Mouse (Mus musculus): ENCODE data around the gene Hoxa4.
A peak's percentile ranks its signal among the peaks of the same experiment; 100 is the strongest.

The Hoxa4 gene

GRCm38 (mm10) chr6:52163366-52164031, 28.1 kb downstream of the Hoxa4 start:
- DNase-seq: no peak

GRCm38 (mm10) chr6:52162611-52163365, 28.8 kb downstream of the Hoxa4 start:
- no peak for DNase-seq

DNA sequence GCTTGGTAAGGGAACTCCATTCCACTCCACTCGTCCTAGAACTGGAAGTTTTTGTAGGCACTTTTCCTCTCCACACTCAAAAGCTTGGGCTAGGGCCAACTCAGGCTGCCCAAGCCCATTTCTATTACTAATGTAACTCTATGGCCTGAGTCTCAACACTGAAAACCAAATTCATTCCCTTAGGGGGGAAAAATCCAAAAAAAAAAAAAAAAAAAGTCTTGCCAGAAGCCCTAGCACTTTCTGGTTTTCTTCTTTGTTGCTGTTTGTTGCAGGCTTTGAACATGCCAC, 29.5 kb downstream of the Hoxa4 start:
- no peak for DNase-seq

- DNase-seq: no peak
These were observed 30.0 kb downstream of the Hoxa4 start for GRCm38 (mm10) chr6:52161336-52162092.

DNA sequence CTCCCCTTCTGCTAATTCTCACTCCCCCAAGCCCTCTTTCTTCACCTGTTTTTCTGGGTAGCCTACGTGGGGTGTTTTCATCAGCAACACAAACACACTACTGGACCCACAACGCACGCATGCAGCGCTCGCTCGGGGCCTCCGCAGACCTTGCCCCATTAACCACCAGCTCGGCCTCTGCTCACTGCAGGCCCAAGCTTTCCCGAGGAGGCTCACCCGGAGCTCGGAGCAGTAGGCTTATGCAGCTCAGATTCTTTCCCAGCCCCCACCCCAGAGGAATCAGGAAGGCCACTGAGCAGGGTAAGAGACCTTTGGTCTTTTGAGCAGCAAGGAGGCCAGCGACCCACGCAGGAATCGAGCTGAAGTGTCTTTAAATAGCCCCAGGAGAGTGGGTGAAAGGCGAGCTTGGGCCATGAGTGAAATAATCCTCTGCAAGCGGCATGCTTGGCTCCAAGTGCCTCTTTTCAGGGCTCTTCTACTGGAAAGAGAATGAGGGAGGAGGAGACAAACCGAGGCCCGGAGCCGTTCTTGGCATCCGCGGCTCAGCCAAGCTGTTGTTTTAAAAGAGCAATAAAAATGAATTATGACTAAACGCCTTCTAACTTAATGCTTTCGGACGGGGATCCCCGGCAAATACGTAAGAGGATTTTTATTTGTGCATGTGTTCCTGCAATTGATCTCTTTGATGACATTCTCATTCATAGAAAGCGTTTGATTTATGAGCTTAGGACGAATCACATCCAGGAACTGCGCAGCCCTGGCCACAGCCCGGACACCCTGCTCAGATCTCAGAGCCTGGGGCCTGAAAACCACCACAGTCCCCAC, 30.8 kb downstream of the Hoxa4 start:
- no peak for DNase-seq

DNA sequence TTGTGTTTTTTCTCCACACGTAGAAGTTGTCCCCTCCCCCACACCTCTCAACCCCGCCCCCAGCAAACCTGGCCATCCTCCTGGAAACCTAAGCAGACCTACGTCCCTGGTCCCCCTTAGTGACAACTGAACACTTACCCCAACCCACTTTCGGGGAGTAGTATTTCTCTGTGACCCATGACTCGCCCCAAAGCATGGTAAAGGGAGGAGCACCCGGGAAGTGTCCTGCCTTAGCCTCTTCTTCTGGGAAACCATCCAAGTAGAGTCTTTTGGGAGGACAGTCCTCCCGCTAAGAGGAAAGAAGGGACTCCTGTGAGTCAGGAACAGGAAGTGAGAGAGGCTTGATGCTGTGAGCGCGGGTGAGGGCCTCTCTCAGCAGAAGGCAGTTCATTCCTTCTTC, 31.6 kb downstream of the Hoxa4 start:
- no peak for DNase-seq

DNA sequence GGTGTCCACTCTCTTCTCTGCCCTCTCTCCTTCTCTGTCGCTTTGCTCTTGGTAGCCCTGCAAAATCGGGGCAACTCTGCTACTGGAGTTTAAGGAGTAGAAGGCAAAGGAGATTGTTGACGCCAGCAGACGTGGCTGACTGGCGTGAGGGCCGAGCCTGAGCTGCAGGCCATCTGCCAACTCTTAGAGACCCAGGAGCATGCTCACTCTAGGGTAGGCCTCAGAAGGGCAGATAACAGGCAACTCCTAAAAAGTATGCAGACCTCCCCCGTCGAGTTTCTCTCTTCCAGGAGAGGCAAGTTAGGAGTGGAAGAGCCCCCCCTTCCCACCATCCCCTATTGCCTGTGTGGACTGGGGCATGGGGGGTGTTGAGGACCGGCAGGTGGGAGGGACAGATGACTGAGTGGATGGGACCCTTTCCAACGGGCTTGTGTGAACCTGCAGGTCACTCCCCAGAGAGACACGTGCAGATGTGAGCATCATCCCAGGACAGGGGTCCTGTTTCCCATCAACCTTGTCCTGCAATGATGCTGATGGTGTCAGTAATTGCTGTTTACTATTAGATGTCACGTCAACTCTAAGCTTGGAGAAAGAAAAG, 32.3 kb downstream of the Hoxa4 start:
- no peak for DNase-seq

GRCm38 (mm10) chr6:52158276-52159051, 33.1 kb downstream of the Hoxa4 start, which contains the start of gene Hoxa1:
Gene Hoxa1, minus strand, starts transcription at chr6:52158317.
- peak; percentile 72 for DNase-seq

GRCm38 (mm10) chr6:52157466-52158275, 33.9 kb downstream of the Hoxa4 start:
- no peak for DNase-seq

- no peak for DNase-seq
These were observed 34.9 kb downstream of the Hoxa4 start for GRCm38 (mm10) chr6:52156551-52157200.

GRCm38 (mm10) chr6:52155471-52155870, 36.1 kb downstream of the Hoxa4 start:
- no peak for DNase-seq

- no peak for DNase-seq
These were observed 37.5 kb downstream of the Hoxa4 start for GRCm38 (mm10) chr6:52154044-52154443.

GRCm38 (mm10) chr6:52153270-52153669, 38.3 kb downstream of the Hoxa4 start:
- no peak for DNase-seq

DNA sequence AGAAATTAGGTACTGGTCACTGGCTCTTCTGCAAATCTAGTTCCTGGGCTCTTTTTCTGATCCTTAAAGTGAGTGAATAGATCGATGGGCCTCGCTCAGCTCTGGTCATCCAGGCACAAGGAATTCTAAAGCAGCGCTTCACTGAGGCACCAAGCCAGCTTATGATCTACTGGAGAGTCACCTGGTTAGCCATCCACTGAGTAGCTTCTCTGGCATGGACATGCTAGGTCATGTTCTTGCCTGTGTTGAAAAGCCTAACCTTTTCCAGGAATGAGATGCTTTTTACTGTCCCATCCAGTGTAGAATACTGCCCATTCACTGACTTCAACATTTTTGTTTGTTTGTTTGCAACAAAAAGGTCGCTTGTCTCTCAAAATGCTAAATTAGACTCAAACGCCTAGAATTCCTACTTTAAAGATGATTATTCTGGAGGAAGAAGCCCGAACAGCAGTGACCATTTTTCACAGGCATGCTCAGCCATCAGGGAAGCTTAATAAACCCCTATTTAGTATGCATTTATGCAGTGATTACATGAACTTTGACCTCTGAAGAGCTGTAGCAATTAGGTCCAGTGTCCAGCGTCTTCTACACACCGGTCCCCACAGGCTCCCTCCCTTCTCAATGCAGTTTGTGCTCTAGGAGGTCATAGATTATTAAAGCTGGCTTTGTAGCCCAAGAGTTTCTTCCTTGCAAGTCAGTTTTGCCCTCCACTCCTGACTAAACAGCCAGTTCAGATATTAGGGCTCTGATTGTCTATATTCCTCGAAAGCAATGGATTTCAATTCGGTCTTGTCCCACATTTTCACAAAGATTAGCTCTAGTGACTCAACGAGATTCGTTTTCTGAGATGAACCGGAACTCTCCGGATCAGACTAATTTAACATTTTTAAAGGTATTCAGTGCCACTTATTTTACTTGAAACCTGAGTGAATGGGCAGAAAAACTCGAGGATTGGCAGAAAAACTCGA, 39.0 kb downstream of the Hoxa4 start:
- DNase-seq: no peak

- DNase-seq: no peak
These were observed 40.0 kb downstream of the Hoxa4 start for GRCm38 (mm10) chr6:52151571-52151970.

DNA sequence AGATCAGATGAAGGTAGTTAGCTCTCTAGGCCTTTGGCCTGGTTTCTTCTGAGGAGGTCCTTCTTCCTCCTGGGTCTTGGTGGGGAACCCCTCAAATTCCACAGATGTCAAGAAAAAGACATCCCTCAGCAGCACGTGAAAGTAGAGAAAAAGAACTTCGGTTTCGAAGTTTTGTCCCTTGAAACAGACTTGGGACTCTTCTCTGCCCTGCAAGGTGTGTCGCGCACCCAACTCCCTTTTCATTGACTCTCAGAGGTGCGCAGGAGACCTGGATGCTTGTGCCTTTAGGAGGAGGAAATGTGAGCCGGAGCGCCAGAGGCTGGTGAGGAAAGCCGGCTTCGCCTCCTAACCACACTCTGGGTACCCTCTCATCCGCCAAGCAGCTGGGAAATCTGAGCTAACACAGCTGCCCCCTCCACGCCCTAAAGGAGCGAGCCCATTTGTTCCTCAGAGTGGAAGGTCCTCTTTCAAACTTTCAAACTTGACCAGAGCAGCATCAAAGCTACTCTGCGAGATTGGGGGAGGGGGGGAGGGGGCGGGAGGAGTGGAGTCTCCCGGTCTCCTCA, 41.1 kb downstream of the Hoxa4 start:
- no peak for DNase-seq

Measured in liver (tissue).